Mouse (Mus musculus) A20 (cell line): ENCODE results near the gene Rras2.

Experiments
- DNase-seq: peaks from one replicate; pipeline ENCODE4 v3.0.0-alpha.2; 2011; ENCODE audit warnings: low read depth, low spot score

Gene Rras2

DNA sequence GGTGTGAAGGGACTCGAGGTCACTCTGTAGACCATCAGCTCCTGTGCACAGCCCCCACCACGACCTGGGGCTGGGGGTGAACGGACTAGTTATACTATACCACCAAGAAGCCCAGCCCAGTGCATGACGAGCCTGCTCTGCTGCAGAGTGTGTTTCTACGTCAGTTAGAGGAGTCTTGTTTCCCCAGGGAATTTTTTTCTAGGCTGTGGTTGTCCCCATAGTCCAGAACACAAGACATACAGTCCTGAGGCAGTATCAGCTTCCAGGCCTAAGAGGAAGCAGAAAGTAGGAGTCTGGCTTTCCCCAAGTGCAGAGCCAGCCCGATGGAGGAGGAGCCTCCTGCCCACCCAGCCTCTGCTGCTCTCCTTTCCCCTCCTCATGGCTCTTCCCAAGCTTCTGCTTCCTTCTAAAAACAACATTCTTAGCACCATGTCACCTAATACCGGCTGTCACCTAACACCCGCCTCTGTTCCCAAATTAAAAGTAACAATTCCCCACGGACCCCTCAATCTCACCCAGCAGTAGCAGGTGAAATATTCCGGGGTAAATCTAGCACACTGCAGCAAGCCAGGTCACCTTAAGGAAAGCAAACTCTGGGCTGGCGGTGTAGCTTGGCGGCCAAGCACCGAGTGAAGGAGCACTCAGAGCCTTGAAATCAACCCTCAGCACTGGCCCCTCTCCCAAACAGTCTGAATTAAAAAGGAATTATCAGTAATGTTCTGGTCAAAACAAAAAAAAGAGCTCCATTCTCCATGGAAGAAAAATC is 45.5 kb downstream of the Rras2 start:
- DNase-seq, result no peak

DNA sequence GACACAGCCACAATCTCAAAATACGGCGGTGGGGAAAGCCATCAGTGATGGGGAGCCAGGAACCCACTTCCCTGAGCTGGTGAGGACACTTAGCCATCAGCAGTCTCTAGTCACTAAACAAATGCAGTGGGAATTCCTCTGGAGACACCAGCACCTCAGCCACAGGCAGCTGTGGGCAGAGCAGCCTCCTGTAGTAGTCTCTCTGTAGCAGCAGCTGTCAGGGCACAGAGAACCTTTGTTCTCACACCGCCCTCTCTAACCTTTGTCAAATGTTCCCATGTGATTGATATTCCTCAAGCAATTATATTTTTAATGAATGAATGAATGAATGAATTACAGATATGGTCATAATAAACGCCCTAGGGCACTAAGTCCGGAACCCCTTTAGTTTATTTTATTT is 46.2 kb downstream of the Rras2 start:
- no peak for DNase-seq

- no peak for DNase-seq
These were observed 47.1 kb downstream of the Rras2 start for GRCm38 (mm10) chr7:114070458-114070840.

DNA sequence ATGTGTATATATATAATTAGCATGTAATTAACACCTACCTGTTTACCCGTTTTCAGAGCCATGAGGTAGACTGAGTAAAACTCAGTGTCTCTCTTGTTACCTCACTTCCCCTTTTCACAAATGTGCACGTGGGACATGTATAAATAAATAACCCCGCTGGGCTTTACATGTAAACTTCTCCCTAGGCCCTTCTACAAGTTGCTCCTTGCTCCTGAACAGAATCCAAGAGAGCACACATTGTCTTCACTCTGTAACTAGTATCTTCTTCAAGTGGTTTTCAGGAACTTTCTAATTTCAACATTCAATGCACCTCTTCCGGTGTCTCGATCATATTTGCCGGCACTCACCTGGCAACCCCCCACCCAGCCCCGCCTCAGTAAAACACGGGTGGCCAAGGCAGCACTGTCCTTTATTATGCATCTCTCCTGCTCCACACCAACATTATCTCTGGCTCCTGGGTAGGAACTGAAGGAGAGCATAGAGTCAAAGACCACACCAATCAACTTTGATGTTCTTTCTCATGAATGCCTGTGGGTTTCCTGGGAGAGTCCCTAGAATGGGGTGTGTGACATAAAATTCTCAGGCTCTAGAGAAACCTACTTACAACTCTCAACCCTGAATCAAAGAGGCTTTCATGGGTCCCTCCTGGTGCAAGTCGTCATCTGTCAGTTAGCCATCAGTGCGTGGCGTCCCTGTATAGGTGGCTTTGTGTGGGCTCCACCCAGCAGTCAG is 47.7 kb downstream of the Rras2 start:
- peak; percentile 78 for DNase-seq

DNA sequence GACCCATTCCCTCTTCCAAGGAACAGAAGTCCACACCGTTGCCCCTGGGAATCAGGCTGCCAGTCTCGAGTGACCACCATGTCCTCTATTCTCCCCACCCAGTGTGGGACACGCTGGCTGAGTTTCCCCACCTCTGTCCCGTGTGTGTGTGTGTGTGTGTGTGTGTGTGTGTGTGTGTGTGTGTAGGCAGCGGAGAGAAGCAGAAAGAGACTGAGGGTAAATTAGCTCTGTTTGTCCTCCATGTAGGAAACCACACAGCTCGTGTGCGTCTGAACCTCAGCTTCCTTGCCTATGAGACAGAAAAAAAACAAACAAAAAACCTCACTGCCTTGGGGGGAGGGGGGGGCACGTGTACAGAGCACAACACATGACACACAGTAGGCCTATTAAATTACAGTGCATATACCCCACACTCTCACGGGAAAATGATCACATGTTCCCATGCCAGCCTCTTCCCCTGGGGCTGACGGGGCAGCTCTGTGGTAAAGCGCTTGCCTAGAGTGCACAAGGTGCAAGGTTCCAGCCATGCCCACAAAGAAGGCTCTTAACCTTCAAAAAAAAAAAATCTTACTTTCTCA is 48.5 kb downstream of the Rras2 start:
- DNase-seq, result peak; percentile 62

DNA sequence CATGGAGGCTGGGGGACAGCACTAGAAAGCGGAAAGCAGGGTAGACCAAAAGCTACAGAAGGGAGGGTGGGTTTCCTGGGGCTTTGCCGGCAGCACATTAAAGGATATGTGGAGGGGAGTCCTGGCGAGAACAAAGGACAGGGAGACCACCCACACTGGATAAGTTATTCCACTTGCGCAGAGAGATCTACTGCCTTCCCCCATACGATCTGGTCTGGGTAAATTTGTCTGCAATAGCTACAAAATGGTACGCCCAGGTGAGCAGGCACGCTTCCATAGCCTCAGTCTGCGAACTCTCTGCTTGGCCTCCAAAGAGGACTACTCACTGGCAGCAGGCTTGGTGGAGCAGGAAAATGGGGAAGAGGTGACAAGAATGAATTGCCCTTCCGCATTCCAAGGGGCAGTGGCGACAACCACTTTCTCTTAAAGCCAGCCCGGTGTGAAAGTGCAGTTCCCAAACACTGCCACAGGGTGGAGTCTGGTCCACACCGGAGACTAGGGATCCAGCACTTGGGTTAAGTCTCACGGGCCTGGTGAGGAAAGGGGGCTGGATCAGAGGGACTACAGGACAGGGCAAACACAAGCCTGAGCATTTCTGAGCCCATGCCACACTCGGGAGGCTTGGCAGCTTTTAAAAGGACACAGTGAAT is 50.9 kb downstream of the Rras2 start:
- peak; percentile 79 for DNase-seq

- DNase-seq, result no peak
These were observed 52.0 kb downstream of the Rras2 start for GRCm38 (mm10) chr7:114065407-114066185.

- DNase-seq, result no peak
These were observed 53.6 kb downstream of the Rras2 start for GRCm38 (mm10) chr7:114063966-114064365.

GRCm38 (mm10) chr7:114063534-114063933 is 54.0 kb downstream of the Rras2 start:
- peak; percentile 45 for DNase-seq

- DNase-seq, result no peak
These were observed 55.1 kb downstream of the Rras2 start for GRCm38 (mm10) chr7:114062451-114062850.

- DNase-seq, result no peak
These were observed 57.1 kb downstream of the Rras2 start for GRCm38 (mm10) chr7:114060445-114060844.

GRCm38 (mm10) chr7:114058927-114059441 is 58.6 kb downstream of the Rras2 start:
- DNase-seq, result no peak

DNA sequence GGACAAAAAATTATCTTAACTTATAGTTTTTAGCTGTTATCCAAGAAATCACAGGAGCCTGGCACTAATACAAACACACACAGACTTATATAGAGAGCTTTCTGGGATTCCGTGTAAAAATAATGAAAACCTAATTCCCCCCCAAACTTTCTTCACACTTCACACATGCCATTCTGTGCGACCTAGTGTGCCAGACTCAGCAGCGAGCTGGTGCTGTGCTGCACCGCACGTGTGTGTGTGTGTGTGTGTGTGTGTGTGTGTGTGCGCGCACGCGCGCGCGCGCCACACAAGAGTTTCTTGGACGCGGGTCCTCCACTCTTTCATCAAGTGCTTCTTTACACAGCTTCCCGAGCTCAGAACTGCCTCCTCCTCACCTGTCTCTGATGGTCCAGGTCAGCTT is 59.4 kb downstream of the Rras2 start:
- no peak for DNase-seq

GRCm38 (mm10) chr7:114053720-114054119 is 63.9 kb downstream of the Rras2 start:
- DNase-seq, result no peak

DNA sequence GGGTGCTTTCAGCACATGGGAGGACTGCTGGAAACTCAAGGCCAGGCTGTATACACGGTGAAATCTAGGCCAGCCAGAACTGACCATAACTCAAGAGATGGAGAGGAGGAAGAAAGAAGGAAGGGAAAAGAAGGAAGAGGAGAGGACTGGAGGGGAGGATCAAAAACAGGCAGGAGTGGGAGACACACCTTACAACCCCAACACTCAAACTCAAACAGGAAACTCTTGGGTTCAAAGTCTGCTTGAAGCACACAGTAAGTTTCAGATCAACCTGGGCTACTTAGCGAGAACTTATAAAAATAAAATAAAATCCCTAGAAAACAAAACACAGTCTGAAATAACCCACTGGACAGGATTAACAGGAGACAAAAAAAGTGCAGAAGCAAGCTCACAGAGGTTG is 71.8 kb downstream of the Rras2 start:
- DNase-seq, result no peak

DNA sequence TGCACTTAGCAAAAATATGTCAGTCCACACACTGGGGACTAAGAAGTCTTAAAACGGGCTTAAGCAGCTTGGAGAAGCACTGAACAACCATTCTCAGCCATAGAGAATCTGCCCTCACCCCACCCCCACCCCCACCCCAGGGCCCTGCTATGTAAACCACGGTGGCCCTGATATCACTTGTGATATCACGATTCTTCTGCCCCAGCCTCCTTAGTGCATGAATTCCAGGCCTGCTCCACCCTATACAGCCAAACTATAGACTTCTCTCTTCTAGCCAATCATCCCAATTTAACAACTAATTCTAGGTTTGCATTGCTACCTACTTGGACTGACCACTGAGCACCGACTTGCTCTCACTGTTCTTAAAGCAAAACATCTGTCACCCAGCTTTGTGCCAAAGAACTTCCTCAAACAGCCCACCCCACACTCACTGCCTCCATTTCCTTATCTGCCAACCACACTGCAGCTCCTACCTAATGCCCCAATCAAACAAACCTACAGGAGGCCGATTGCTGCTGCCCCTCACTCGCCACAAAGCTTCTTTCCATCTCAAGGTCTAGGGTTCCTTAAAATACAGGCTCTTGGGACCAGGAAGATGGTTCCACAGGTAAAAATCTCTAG is 73.5 kb downstream of the Rras2 start:
- no peak for DNase-seq

GRCm38 (mm10) chr7:114042973-114043928 is 74.3 kb downstream of the Rras2 start:
- no peak for DNase-seq

- no peak for DNase-seq
These were observed 76.2 kb downstream of the Rras2 start for GRCm38 (mm10) chr7:114041349-114041748.

GRCm38 (mm10) chr7:114037237-114037636 is 80.3 kb downstream of the Rras2 start:
- no peak for DNase-seq

GRCm38 (mm10) chr7:114029596-114029995 is 88.0 kb downstream of the Rras2 start:
- no peak for DNase-seq
